ENCODE assay signal across 22 mouse cellular contexts in genomic region chr2:160335043-160335442, GRCm38 (mm10). TPM values are rescaled to one million over a fixed set of nuclear protein-coding genes. Genes with fewer than 3 reads are reported as not detected.
DNase-seq lines count a peak whose midpoint lies in the region; ATAC-seq and TF ChIP-seq lines count a peak whose summit lies in the region.
"Had no signal": no experiment of that assay in that cellular context is flagged by ENCODE, and none has a peak within 500 bp of the region (broad histone marks: within the 10 kb centered on the region; RNA-seq: fewer than 3 reads in every experiment).

No protein-coding gene starts in this region.

- no peaks in the 10 kb centered on the region for H3K36me3 ChIP-seq in heart, adult 2 months (ENCODE audit: control insufficient read depth, insufficient read depth, low read length)
- no peaks in the 10 kb centered on the region for H3K36me3 ChIP-seq in forebrain, embryonic 12.5 days (replicated peaks)
- H3K36me3 ChIP-seq: hindbrain, embryonic 13.5 days; neural tube, embryonic 13.5 days had no signal

- peaks cover 5% of the 10 kb centered on the region for H3K4me1 ChIP-seq in heart, adult 2 months (ENCODE audit: control insufficient read depth, insufficient read depth, low read length)
- H3K4me1 ChIP-seq in forebrain, embryonic 12.5 days = no peaks in the 10 kb centered on the region; the same call in 1 of the 2 replicates
- H3K4me1 ChIP-seq: hindbrain, embryonic 13.5 days had no signal

- no peak overlapping the region; the same call in 1 of the 2 replicates for H3K27ac ChIP-seq in heart, adult 2 months
- H3K27ac ChIP-seq in forebrain, embryonic 12.5 days = no peak overlapping the region
- H3K27ac ChIP-seq: hindbrain, embryonic 13.5 days; neural tube, embryonic 13.5 days; stomach, postnatal 0 days had no signal

- TF ChIP-seq EP300 in heart, adult 2 months (IDR thresholded peaks at IDR 0.05; ENCODE audit: insufficient read depth, low read depth, low read length) = no peak

- ATAC-seq in forebrain, embryonic 12.5 days (ENCODE audit: low FRiP score) = no peak
- ATAC-seq: forebrain, postnatal 0 days; intestine, embryonic 16.5 days; liver, postnatal 0 days had no signal

- H3K4me2 ChIP-seq in forebrain, embryonic 12.5 days = no peak overlapping the region
- H3K4me2 ChIP-seq: hindbrain, embryonic 13.5 days; neural tube, embryonic 13.5 days had no signal

- no peak for TF ChIP-seq POLR2A in heart, adult 2 months (IDR thresholded peaks at IDR 0.05; ENCODE audit: insufficient read depth, low read depth, low read length)

- 35% methylated on average over 1 of the region's 1 CpGs for WGBS in heart, adult 2 months
- 85% methylated on average over 1 of the region's 1 CpGs for WGBS in forebrain, embryonic 12.5 days

- H3K9ac ChIP-seq in heart, adult 2 months (ENCODE audit: low read depth, low read length) = no peak overlapping the region
- no peak overlapping the region for H3K9ac ChIP-seq in forebrain, embryonic 12.5 days
- H3K9ac ChIP-seq: forebrain, postnatal 0 days; hindbrain, embryonic 13.5 days; liver, postnatal 0 days; neural tube, embryonic 13.5 days had no signal

- no peaks in the 10 kb centered on the region for H3K79me2 ChIP-seq in heart, adult 2 months (replicated peaks; ENCODE audit: control insufficient read depth, insufficient read depth, low read length)

- no peaks in the 10 kb centered on the region for H3K9me3 ChIP-seq in forebrain, embryonic 12.5 days
- H3K9me3 ChIP-seq: hindbrain, embryonic 13.5 days; neural tube, embryonic 13.5 days had no signal

- no peak for TF ChIP-seq CTCF in heart, adult 2 months (IDR thresholded peaks at IDR 0.05)

- intact Hi-C loops in heart, adult 2 months (cut with DNase I) = no loop called here
- intact Hi-C loops in heart, postnatal 36 days (cut with DNase I) = no loop called here
- intact Hi-C loops in left cerebral cortex, postnatal 10 days (cut with DNase I) = no loop called here

- peak overlapping the region; percentile 9; the same call in 1 of the 2 replicates for H3K4me3 ChIP-seq in heart, adult 2 months
- no peak overlapping the region for H3K4me3 ChIP-seq in forebrain, embryonic 12.5 days (replicated peaks)
- H3K4me3 ChIP-seq: hindbrain, embryonic 13.5 days; neural tube, embryonic 13.5 days had no signal

- no peak for DNase-seq in heart, adult 2 months
- no peak for DNase-seq in heart, postnatal 36 days
- DNase-seq in 3134 (ENCODE audit: extremely low read depth, insufficient read length, low spot score) (peak; percentile 12), MN1 (ENCODE audit: low spot score) (peak; percentile 25)
- DNase-seq in lung, postnatal 36 days = peak; percentile 51
- DNase-seq in left cerebral cortex, postnatal 10 days (ENCODE audit: extremely low spot score in 1 of 2, low spot score in 2 of 2) = no peak
- DNase-seq in retina, embryonic 14.5 days (ENCODE audit: low spot score) = no peak
- DNase-seq: adrenal gland, adult 8-10 months; cerebellum, adult 11 months; forebrain, postnatal 0 days; liver, postnatal 0 days; right cerebral cortex, postnatal 14 days; thymus, postnatal 25 days had no signal

- no peaks in the 10 kb centered on the region for H3K27me3 ChIP-seq in heart, adult 2 months (ENCODE audit: control insufficient read depth, insufficient read depth, low read length)
- peaks cover 4% of the 10 kb centered on the region; the same call in 1 of the 2 replicates for H3K27me3 ChIP-seq in forebrain, embryonic 12.5 days
- H3K27me3 ChIP-seq: neural tube, embryonic 13.5 days had no signal

RNA-seq across cellular contexts. Expression of gene Gm826, which starts 1.1 kb away (rescaled TPM):
- total RNA-seq in heart, adult 2 months (2021) = 1 to 10 TPM; 7.8 to 8.3 TPM
- 10.9 and 21.5 TPM in 2 replicates for polyA plus RNA-seq in heart, adult 2 months (2012; rRNA removed)
- total RNA-seq in heart, postnatal 36 days (2021) = 1 to 10 TPM; 7.1 to 8.8 TPM
- total RNA-seq in left cerebral cortex, postnatal 10 days (2021) = not detected
- polyA plus RNA-seq in forebrain, embryonic 12.5 days (2016; fragmentation: Nextera tagmentation; extraction: Ambion mirVana) = 0.38 TPM in 1 of 2 replicates, not detected in the other
- total RNA-seq: forebrain, postnatal 0 days; left cerebral cortex, postnatal 14 days; MEL; midbrain, postnatal 0 days had no signal
- polyA plus RNA-seq: embryonic facial prominence, embryonic 11.5 days; hindbrain, embryonic 13.5 days; neural tube, embryonic 13.5 days; stomach, postnatal 0 days had no signal

RNA-seq across cellular contexts. Expression of gene Mafb, which starts 31.8 kb away (rescaled TPM):
- total RNA-seq in heart, adult 2 months (2021) = 10 to 100 TPM; 11.5 to 15.8 TPM
- 3.0 and 3.8 TPM in 2 replicates for polyA plus RNA-seq in heart, adult 2 months (2012; rRNA removed)
- total RNA-seq in heart, postnatal 36 days (2021) = 10 to 100 TPM; 11.7 to 16.2 TPM
- 10 to 100 TPM; 19.9 to 21.6 TPM for total RNA-seq in left cerebral cortex, postnatal 10 days (2021)
- polyA plus RNA-seq in forebrain, embryonic 12.5 days (2016; fragmentation: Nextera tagmentation; extraction: Ambion mirVana) = 7.5 and 7.8 TPM in 2 replicates
- total RNA-seq: MEL had no signal

Comparison
In these comparisons a context has a peak if more than half of its experiments do, and no peak if none do; other contexts are left out.
1. DNase-seq: peak in 3134 (single experiment), MN1 (single experiment) and lung, postnatal 36 days (single experiment); none in heart, adult 2 months (0 of 2), heart, postnatal 36 days (0 of 2), left cerebral cortex, postnatal 10 days (0 of 2) and retina, embryonic 14.5 days (single experiment).
2. RNA of gene Gm826, which starts 1.1 kb away (total RNA-seq): 7.1 to 8.8 TPM in heart, postnatal 36 days and 7.8 to 8.3 TPM in heart, adult 2 months; not detected in left cerebral cortex, postnatal 10 days; every median in the first group is over 4 times any median in the second.